Mouse (Mus musculus): ENCODE data around the gene Cit. TPM values are rescaled to one million over a fixed set of nuclear protein-coding genes. Genes with fewer than 3 reads are reported as not detected.

Gene Cit
- polyA plus RNA-seq, 1 experiment from 2014 or later = 19.9 TPM

- DNase-seq (ENCODE audit: low spot score) = peak; percentile 83
These were observed 184.0 kb downstream of the Cit start for GRCm38 (mm10) chr5:116029071-116029470.

GRCm38 (mm10) chr5:116030566-116031189 lies 185.6 kb downstream of the Cit start:
- DNase-seq (ENCODE audit: low spot score) = peak; percentile 10

GRCm38 (mm10) chr5:116031190-116031577 lies 186.1 kb downstream of the Cit start:
- peak; percentile 70 for DNase-seq (ENCODE audit: low spot score)

GRCm38 (mm10) chr5:116036465-116036864 lies 191.4 kb downstream of the Cit start:
- no peak for DNase-seq (ENCODE audit: low spot score)

GRCm38 (mm10) chr5:116037731-116038130 lies 192.7 kb downstream of the Cit start:
- no peak for DNase-seq (ENCODE audit: low spot score)

- DNase-seq (ENCODE audit: low spot score) = peak; percentile 15
These were observed 194.6 kb downstream of the Cit start for GRCm38 (mm10) chr5:116039706-116040105.

GRCm38 (mm10) chr5:116042241-116042640 lies 197.2 kb downstream of the Cit start:
- no peak for DNase-seq (ENCODE audit: low spot score)

- DNase-seq (ENCODE audit: low spot score) = no peak
These were observed 200.5 kb downstream of the Cit start for GRCm38 (mm10) chr5:116045581-116045980.

GRCm38 (mm10) chr5:116046246-116046645 lies 201.2 kb downstream of the Cit start:
- no peak for DNase-seq (ENCODE audit: low spot score)

GRCm38 (mm10) chr5:116048321-116048720 lies 203.2 kb downstream of the Cit start:
- no peak for DNase-seq (ENCODE audit: low spot score)

GRCm38 (mm10) chr5:116049821-116050220 lies 204.7 kb downstream of the Cit start:
- no peak for DNase-seq (ENCODE audit: low spot score)

- DNase-seq (ENCODE audit: low spot score) = no peak
These were observed 207.1 kb downstream of the Cit start for GRCm38 (mm10) chr5:116052171-116052570.

GRCm38 (mm10) chr5:116052826-116053225 lies 207.7 kb downstream of the Cit start:
- DNase-seq (ENCODE audit: low spot score) = no peak

Other genes starting within 250 kb of the Cit start
- gene Rab35, start 213.4 kb upstream of the Cit start, polyA plus RNA-seq (2015; fragmentation: Nextera tagmentation; extraction: Ambion mirVana) = 22.1 and 23.3 TPM in 2 replicates
- 16.9 and 19.4 TPM in 2 replicates for gene Bicdl1, start 113.7 kb upstream of the Cit start, polyA plus RNA-seq (2015; fragmentation: Nextera tagmentation; extraction: Ambion mirVana)
- gene Prkab1, start 179.2 kb downstream of the Cit start, polyA plus RNA-seq (2015; fragmentation: Nextera tagmentation; extraction: Ambion mirVana) = 55.4 and 60.1 TPM in 2 replicates
- not detected in 2 replicates for gene Tmem233, start 238.0 kb downstream of the Cit start, polyA plus RNA-seq (2015; fragmentation: Nextera tagmentation; extraction: Ambion mirVana)

Measured in thymus, postnatal 0 days (tissue).